Mouse (Mus musculus): ENCODE measurements around the gene Nup98.

Gene Nup98

DNA sequence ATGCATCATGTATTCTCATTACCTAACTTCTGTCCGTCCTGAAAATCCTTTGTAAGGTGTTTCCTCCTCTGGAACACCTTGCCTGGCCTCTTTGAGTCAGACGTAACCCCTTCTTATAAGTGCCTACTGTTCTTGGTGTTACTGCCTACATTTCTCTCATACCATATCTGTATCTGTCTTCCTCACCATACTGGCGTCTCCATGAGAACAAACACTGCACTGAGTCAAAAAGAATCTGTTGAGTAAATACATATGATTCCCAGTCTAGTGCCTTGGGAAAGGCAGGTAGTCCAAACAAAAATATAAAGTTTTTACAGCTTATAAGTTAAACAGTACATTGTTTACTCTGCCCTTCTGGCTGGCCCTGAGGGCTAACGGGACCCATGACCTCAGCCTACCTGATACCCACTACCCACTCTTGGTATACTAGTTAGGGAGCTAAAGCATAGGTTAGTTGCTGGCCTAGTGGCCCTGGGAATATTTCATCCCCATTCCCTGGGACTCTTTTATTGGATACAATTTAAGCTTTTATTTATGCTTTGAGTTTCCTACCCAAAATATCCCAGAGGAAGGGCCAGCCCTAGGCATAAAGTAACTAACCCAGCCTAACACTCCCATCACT, 18.2 kb upstream of the Nup98 start:
- DNase-seq, result no peak

DNA sequence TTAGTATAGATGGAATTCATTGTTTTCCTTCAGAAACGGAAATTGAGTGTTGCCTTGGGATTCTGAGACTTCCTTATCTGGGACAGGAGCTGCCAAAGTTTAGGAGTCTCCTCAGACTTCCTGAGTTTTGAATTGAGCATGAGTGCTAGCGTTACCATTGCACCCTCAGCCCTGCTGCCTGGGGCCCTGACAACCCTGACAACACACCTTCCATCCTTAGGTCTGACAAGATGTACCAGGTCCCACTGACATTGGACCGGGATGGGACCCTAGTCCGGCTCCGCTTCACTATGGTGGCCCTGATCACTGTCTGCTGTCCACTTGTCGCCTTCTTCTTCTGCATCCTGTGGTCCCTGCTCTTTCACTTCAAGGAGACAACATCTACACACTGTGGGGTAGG, 16.1 kb upstream of the Nup98 start:
- DNase-seq, result no peak

DNA sequence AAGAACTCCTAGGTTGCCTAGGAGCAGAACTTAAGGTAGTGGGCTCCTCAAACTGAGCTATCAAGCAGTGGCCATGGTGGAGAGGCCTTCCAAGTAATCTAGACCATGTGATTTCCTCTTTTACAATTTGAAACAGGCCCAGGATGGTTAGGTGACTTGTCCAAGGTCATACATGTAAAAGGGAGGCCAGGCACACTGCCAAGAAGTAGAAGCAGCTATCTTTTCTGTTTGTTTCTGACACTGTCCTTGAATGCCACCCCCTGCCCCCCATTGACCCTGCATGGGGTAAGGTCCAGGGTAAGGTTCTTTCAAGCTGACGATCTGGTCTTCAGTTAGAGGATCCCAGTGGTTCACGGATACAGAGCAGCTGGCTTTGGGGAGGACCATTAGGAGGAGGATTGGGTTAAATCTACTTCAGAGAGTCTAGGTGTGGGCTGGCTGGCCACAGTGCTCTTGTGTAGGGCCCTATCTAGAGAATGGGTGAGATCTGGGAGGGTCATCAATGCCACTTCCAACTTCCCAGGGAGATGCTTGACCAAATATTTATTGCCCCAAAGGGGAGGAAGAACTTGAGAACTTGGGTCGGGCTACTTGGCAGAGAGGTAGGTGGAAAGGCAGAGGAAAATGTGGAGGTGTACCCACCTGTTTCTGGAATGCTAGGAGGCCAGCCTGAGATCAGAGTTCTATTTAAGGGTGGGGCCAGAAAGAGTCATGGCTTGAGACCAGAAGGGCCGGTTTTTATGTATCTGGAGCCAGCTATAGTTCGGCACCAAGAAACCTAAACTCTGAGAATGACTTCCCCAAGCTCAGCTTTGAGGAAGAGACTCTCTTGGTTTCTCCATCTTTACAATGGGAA, 14.1 kb upstream of the Nup98 start:
- no peak for DNase-seq

DNA sequence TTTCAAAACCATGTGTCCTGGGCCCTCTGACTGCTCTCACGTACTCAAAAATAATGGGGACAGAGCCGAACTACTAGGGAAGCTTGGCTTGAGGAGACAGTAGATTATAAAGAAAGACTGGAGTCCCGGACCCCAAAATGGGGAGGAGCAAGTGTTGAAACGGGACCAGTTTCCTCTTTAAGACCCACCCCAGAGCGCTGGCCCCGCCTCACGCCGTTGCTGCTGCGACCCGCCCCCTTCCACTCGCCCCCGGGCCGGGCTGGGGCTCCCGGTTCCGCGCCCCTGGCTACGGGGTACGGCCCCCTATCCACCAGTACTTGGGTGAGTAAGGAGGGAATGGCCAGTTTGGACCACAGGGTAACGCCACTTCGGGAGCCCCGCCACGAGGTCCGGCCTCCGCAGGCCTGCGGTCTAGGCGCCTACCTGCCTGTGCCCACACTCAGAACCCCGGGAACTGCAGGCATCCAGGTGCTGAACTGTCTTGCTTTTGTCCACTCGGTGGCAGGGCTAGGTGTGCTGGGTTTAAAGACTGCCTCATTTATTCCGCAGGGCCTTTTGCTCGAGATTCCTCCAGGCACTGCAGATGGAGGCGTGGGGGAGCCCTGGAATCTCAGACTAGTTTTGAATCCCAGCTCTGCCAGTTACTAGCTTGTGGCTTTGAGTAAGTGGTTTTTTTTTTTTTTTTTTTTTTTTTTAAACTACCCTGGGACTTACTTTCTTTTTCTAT, 13.0 kb upstream of the Nup98 start:
- peak; percentile 78 for DNase-seq

DNA sequence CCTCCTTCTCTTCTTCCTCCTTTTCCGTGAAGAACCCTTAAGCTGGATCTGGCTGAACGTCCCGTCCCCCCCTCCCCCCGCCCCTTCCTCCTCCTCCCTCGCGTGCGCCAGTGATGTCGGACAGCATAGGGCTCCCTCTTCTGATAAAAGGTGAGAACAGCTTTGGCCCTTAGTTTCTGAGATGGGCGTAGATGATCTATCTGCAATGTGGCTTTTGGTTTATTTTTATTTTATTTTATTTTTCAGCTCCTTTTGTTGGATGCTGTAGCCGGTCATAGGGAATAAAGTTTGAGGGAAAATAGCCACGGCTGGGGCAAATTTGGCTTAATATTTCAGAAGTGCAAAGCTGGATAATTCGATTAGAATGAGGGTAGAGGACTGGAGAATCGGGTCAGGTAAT, 12.4 kb upstream of the Nup98 start:
- DNase-seq, result peak; percentile 68

DNA sequence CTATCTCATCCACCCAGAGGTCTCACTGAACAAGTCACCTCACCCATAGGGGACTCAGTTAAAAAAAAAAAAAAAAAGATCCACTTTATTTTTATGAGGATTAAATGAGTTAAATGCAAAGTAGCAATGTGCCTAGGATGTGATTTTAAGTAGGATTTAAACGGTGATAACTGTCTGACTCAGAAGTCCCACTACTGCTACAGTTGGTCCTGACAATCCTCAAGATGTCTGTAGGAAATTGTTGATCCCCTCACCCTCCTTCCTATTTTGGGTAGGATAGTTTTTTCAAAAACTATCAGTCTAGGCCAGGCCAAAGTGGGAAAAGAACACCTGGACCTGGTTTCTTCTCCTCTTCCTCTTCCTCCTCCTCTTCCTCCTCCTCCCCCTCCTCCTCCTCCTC, 11.9 kb upstream of the Nup98 start:
- no peak for DNase-seq

DNA sequence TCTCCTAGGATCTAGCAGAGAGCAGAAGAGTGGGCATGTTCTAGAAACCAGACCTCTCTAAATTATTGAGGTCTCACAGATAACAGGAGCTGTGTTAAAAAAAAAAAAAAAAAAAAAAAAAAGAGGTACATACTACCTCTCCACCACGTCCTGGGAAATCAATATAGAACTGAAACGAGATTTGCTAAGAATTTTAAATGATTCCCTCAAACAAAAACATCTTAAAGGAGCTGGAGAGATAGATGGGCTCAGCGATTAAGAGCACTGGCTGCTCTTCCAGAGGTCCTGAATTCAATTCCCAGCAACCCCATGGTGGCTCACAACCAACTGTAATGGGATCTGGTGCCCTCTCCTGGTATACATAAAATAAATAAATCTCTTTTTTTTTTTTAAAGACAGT, 1.1 kb upstream of the Nup98 start:
- no peak for DNase-seq

DNA sequence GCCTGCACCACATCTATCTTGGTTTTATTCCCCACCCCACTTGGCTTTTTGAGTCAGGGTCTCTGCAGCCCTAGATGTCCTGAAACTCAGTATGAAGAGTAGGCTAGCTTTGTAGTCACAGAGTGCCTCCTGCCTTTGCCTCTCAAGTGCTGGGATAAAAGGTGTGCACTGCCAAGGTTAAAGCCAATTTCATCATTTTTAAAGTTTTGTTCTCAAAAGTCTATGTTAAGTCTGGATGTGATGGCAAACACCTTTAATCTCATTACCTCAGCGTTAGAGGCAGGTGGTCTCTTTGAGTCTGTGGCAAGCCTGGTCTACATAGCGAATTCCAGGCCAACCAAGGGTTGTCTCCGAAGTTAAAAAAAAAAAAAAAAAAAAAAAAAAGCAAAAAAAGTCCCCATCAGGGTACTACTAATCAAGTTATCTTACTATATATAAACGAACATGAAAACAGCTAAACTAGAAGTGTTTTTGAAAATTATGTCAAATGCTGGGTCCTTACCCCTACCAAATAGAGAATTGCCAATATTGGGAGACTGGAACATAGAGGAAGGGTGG, 1.1 kb downstream of the Nup98 start:
- no peak for DNase-seq

DNA sequence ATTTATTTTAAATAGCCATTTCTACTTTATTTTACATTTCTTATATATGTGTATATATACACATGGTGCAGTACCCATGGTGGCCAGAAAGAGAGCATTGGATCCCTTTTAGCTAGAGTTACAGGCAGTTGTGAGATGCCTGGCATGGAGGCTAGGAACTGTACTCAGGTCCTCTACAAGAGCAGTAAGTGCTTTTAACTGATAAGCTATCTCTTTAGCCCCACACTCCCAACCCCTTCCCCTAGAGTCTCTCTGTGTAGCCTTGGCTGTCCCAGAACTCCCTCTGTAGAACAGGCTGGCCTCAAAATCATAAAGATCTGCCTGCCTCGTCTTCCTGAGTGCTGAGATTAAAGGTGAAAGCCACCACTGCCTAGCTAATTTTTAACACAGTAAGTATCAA, 4.3 kb downstream of the Nup98 start:
- DNase-seq, result peak; percentile 45

DNA sequence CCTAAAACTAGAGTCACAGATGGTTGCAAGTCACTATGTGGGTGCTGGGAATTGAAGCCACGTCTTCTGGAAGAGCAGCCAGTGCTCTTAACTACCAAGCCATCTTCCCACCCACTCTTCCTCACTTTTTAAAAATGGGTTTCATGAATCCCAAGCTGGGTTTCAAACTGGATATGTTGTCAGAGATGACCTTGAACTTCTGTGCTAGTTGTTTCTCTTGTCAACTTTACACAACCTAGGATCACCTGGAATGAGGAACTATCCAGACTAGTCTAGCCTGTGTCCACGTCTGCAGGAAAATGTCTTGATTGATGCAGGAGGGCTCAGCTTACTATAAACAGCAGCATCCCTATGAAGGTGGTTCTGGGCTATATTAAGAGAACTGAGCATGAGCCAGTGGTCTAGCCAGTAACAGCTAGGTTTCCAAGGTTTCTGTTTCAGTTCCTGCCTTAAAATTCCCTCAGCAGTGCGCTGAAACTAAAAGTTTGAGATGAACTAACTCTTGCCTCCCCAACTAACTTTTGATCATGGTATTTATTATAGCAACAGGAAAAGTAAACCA, 5.6 kb downstream of the Nup98 start:
- DNase-seq, result no peak

DNA sequence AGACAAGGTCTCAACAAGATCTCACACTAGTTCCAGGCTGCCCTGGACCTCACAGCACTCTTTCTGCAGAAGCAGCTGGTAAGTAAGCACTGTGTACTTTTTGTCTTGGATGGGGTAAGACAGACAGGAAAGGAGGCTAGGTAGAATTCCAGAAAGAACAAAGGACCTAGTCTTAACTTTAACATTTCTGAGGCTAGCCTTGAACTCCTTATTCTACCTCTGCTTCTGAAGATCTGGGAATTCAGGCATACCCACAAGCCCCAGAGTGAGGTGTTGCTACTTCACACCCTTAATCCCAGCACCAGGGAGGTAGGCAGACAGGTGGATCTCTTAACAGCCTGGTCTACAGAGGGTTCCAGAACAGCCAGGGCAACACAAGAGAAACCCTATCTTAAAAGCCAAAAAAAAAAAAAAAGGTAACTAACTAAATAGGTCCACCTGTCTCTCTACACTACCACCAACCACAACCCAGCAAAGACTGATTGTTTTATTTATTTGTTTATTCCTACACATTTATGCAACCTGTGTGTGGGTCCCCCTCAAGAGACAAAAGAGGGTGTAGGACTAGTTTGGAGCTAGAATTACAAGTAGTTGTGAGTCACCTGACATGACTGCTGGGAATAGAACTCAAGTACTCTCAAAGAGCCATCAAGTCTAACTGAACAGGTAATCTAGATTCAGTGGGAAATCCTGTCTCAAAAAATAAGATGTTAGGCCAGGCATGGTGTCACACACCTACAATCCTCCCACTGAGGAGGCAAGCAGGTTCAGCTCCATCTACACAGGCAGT, 8.8 kb downstream of the Nup98 start:
- no peak for DNase-seq

DNA sequence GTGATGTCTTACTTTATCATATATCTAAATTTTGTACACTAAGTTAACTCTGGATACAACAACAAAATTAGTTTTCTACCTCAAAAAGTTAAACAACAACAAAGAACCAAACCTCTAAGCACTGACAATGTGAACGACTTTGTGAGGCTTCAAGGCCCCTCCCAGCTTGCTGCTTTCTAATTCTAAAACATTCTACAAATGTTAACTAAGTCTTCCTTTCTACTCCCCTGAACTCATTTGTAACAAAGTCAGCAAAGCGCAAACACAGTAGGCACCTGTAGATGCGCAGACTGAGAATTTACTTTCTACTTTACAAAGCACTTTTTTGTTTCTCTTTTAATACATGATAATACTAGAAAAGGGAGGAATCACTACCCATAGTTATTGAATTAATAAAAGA, 9.4 kb downstream of the Nup98 start:
- DNase-seq, result no peak

DNA sequence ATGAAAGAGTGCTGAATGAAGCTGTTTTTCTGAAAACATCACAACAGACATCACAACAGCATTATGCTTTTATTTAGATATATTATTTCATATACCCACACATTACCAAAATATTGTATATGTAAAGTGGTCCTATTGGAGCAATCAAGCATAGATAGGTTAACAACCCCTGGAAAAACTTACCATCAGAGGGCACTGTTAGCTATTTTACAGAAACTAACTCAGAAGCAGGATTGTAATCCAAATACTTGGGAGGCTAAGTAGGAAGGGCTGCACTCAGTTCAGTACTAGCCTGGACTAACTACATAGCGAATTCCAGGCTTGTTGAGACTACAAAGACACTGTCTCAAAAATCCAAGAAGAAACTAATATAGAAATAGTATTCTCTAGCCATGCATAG, 17.6 kb downstream of the Nup98 start:
- DNase-seq, result no peak

DNA sequence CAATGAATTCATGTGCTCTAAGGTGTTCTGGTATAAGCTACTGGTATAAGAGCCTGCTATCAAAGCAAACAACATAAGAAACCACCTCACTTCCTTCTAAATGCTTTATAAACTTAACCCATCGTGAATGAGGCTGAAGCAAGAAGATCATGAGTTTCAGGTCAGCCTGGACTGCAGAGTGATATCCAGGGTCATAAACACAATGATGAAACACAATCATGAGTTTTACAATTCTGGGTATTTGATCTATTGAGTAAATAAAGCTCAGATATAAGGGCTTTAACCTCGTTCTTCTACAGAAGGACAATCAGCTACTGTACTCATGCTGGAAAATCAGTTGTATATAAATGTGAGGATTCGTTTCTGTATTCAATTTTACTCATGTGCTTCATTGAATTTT, 26.1 kb downstream of the Nup98 start:
- no peak for DNase-seq

DNA sequence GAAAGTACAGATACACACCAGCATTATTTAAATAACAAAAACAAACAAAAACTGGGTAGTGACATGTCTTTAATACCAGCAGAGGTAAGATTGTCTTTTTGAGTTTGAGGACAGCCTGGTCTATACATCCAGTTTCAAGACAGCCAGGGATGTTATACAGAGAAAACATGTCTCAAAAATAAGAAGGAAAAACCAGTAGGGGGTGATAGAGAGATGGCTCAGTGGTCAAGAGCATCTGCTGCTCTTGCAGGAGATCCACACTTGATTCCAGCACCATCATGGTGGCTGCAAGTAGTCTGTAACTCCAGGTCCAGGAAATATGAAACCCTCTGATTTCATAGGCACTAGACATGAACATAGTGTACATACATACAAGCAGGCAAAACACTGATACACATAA, 39.7 kb downstream of the Nup98 start:
- DNase-seq, result no peak

DNA sequence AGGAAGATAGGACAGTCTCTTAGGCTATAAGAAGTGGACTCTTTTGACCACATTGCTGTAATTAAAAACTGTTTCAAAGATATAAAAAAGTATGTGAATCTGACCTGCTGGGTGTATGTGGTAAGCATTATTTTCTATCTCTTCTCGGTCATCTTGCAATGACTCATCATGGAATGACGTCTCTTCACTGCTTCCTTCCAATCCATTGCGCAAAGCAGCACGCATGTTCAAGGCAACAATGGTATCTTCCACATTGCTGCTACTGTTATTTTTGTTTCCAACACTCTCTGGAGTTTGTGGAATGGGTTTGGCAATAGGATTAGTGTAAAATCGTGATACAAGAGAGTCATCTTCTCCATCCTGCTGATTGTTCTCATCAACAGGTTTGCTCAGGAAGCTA, 56.3 kb downstream of the Nup98 start:
- DNase-seq, result no peak

DNA sequence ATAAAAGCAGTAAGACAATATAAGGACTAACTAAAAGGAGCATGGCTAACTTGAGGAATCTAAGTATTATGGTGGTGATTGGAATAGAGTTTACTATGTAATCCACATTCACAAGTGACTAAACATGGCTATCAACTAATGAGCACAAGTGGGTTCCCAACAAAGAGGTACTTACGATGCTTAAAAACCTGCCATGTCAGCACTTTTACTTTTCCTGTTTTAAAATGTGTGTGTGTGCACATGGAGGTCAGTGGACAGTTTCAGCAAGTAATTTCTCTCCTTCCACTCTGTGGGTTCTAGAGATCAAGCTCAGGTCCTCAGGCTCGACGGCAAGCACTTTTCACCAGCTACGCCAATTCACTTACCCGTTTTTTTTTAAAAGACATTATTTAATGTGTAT, 72.1 kb downstream of the Nup98 start:
- no peak for DNase-seq

DNA sequence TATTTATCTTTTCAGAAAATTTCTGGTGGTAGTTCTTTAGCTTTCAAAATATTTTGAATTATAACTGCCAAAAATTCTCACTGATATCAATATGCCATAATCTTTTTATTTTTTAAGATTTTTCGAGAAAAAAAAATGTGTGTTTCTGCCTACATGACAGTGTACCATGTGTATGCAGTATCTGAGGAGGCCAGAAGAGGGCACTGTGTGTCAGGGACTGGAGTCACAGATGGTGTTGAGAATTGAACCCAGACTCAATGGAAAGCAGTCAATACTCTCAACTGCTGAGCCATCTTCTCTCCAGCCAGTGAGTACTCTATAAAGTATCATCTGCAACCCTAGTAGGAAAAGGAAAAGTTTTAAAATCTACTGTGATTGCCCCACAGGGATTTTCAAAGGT, 72.5 kb downstream of the Nup98 start:
- peak; percentile 62 for DNase-seq

DNA sequence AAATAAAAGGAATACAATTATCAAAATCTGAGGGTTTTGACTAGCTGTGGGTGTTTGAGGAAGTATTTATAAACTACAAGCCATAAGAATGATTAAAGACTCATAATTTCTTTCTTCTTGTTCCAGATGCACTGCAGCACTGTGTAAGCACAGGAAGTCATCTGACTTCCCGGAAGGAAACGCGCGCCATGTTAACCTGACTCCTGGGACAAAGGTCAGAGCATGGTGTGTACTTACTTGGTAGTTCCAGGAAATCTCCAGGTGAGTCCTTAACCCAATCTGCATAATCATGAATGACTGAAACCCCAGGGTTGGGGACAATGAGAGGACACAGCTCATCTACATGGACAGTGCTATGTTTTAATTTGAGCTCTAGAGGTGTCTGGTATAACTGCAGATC, 77.6 kb downstream of the Nup98 start:
- DNase-seq, result no peak

DNA sequence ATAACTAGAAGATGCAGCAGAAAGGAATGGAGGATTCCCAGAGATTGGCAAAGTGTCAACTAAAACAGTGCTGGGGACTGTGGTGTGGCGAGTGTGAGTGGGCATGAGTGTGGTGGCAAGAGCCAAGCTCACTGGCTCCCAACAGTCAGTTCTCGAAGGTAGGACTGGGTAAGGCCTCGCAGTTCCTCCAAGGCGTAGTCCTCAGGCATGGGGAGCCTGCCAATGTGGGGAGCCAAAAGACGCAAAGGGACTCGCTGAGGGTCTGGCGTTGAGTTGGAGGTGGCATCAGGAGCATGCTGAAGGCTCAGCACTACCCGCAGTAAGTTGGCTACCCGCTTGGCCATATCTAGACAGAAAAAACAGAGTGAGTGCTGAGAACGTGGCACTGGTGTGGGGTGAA, 89.7 kb downstream of the Nup98 start:
- DNase-seq, result no peak

DNA sequence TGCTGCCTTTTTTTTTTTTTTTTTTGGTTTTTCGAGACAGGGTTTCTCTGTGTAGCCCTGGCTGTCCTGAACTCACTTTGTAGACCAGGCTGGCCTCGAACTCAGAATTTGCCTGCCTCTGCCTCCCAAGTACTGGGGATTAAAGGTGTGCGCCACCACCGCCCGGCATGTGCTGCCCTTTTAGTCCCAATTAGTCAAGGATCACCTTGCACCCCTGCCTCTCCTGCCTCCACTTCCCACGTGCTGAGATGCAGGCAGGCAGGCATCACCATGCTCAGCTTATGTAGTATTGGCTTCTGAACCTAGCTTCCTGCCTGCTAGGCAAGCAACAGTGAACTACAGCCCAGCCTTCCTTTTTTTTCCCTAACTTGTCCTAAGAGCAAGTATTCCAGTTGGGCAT, 92.6 kb downstream of the Nup98 start:
- no peak for DNase-seq

DNA sequence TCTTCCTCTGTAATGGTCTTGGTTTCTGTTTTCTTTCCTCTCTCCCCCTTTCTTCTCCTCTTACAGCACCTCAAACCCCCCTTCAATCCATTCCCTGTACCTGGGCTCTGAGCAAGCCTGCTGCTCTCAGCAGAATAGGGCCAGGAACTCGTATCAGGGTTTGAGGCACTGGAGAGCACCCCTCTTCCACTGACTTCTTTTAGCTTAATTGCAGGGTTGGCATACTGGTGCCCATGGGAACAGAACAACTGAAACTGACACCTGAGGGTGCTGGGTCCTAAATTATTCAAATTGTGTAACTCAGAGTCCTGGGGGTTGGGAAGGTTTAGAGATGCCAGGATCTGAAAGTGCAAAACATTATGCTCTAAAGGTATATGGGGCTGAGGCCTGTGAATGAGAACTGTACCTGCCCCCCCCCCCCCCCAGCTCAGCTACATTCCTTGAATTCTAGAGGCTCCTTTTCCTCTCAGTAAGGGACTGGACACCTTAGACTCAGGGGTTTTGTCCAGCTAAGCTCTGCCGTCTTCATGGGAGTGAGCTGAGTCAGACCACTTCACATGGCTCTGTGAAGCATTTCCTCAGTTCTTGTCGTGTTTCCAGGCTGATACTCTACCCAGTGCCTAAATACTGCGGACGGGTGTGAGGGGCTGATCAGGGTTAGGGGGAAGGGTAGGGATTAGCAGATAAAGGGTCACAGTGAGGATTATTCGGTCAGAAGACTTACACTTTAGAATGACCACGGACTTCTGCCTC, 93.2 kb downstream of the Nup98 start, which contains the start of gene Chrna10:
Gene Chrna10, minus strand, starts transcription at position 250 of the 753 bp plus-strand sequence.
- DNase-seq, result no peak

Data from liver (tissue).